Mouse (Mus musculus) T-helper 1 cell (primary cell): ENCODE measurements around the gene Dsp.

Source experiments
- in situ Hi-C: fragments of 300-600 bp; cut with MboI, MseI; formaldehyde crosslinking; loops from one replicate; pipeline ENCODE4 v1.15.1; 2025; ENCODE audit warnings: high pct_unique_total_duplicates

Gene Dsp

GRCm38 (mm10) chr13:38151069-38151588 lies at the start of gene Dsp:
Gene Dsp (plus strand): TSS chr13:38151294.
- in situ Hi-C loops = no loop called here

- in situ Hi-C loops = no loop called here
Observed at GRCm38 (mm10) chr13:38103406-38103805, 47.7 kb upstream of the Dsp start.

- in situ Hi-C loops = no loop called here
Observed at GRCm38 (mm10) chr13:38104501-38104900, 46.6 kb upstream of the Dsp start.

GRCm38 (mm10) chr13:38109081-38109480 lies 42.0 kb upstream of the Dsp start:
- in situ Hi-C loops = no loop called here

- in situ Hi-C loops = no loop called here
Observed at GRCm38 (mm10) chr13:38122321-38122720, 28.8 kb upstream of the Dsp start.

- in situ Hi-C loops = no loop called here
Observed at GRCm38 (mm10) chr13:38123666-38124065, 27.4 kb upstream of the Dsp start.

GRCm38 (mm10) chr13:38127683-38128082 lies 23.4 kb upstream of the Dsp start:
- in situ Hi-C loops = no loop called here

- in situ Hi-C loops = no loop called here
Observed at GRCm38 (mm10) chr13:38128246-38128645, 22.8 kb upstream of the Dsp start.

GRCm38 (mm10) chr13:38129492-38129891 lies 21.6 kb upstream of the Dsp start:
- in situ Hi-C loops = no loop called here

- in situ Hi-C loops = no loop called here
Observed at GRCm38 (mm10) chr13:38130116-38130515, 21.0 kb upstream of the Dsp start.

- in situ Hi-C loops = no loop called here
Observed at GRCm38 (mm10) chr13:38133016-38133528, 18.0 kb upstream of the Dsp start.

- in situ Hi-C loops = no loop called here
Observed at GRCm38 (mm10) chr13:38140521-38140920, 10.6 kb upstream of the Dsp start.

- in situ Hi-C loops = no loop called here
Observed at GRCm38 (mm10) chr13:38144962-38145713, 6.0 kb upstream of the Dsp start.

GRCm38 (mm10) chr13:38148348-38148747 lies 2.7 kb upstream of the Dsp start:
- in situ Hi-C loops = no loop called here

GRCm38 (mm10) chr13:38151671-38152428 lies 756 bp downstream of the Dsp start:
- in situ Hi-C loops = no loop called here

- in situ Hi-C loops = no loop called here
Observed at GRCm38 (mm10) chr13:38152429-38153035, 1.4 kb downstream of the Dsp start.

- in situ Hi-C loops = no loop called here
Observed at GRCm38 (mm10) chr13:38155523-38155922, 4.4 kb downstream of the Dsp start.

GRCm38 (mm10) chr13:38157635-38158034 lies 6.5 kb downstream of the Dsp start:
- in situ Hi-C loops = no loop called here

- in situ Hi-C loops = no loop called here
Observed at GRCm38 (mm10) chr13:38162002-38162401, 10.9 kb downstream of the Dsp start.

GRCm38 (mm10) chr13:38162668-38163067 lies 11.6 kb downstream of the Dsp start:
- in situ Hi-C loops = no loop called here

- in situ Hi-C loops = no loop called here
Observed at GRCm38 (mm10) chr13:38164932-38165331, 13.8 kb downstream of the Dsp start.

- in situ Hi-C loops = no loop called here
Observed at GRCm38 (mm10) chr13:38167056-38167455, 16.0 kb downstream of the Dsp start.
